Mouse (Mus musculus) bone marrow, adult 2 months (tissue): Measurements from ENCODE around the gene Pard3b. TPM values are rescaled to one million over a fixed set of nuclear protein-coding genes. Genes with fewer than 3 reads are reported as not detected.

Source experiments
- H3K27ac ChIP-seq: fragments of 200-500 bp; 2 replicates; pipeline ENCODE4 v1.5.1; 2012; ENCODE audit warnings: low read depth, mild to moderate bottlenecking, control low read depth, inconsistent platforms, low read length; ENCODE audit not compliant: control insufficient read depth, poor library complexity, insufficient read depth
- H3K4me1 ChIP-seq: fragments of 200-500 bp; 2 replicates; pipeline ENCODE4 v1.6.1; 2011; ENCODE audit warnings: low read length; ENCODE audit not compliant: control insufficient read depth, insufficient read depth
- H3K4me3 ChIP-seq: fragments of 200-500 bp; replicated peaks from 2 replicates; pipeline ENCODE3; 2011; ENCODE audit warnings: mild to moderate bottlenecking, low read depth, low read length, control low read depth; ENCODE audit not compliant: control insufficient read depth
- CTCF ChIP-seq: fragments of 200-500 bp; IDR thresholded peaks from 2 replicates; pipeline ENCODE4 v1.5.1; 2011; ENCODE audit warnings: low read length, control low read depth; ENCODE audit not compliant: control insufficient read depth, insufficient read depth
- POLR2A ChIP-seq: fragments of 200-500 bp; IDR thresholded peaks from 2 replicates; pipeline ENCODE4 v1.6.1; 2011; ENCODE audit warnings: low read depth, mild to moderate bottlenecking, control low read depth, low read length, borderline replicate concordance; ENCODE audit not compliant: control insufficient read depth
- WGBS: fragments of 180-500 bp; shearing (Covaris S2); methylation state at CpG from one replicate; pipeline ENCODE4 v1.1.7; 2018; 5-methylcytosine and 5-hydroxymethylcytosine counted together
- polyA plus RNA-seq: library from polyadenylated mRNA; stranded (reverse); fragments of >200 nt; gene quantifications from 2 replicates; pipeline ENCODE4 v1.2.4, GENCODE M21; 2011; ENCODE audit warnings: low replicate concordance; ENCODE audit not compliant: missing spikeins, insufficient read depth, insufficient read length

Gene Pard3b
- polyA plus RNA-seq, 1 experiment, result 9.7 TPM

DNA sequence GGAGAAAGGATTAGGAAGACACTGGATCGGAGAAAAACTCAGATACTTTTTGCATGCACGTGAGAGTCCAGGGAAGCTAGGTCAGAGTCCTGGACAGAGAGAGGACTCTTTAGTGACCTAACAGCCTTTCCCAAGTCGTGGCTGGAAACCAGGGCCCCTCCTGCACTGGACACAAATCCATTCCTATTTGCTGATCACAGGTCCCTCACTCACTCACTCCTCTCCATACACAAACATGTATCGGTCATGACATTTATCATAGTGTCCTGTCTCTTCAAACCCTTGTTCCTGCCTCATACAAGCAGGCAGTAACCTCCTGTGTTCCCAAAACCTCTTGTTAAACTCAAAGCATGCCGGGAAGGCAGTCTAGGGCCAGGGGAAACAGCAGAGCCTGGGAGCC is 1028.2 kb downstream of the Pard3b start:
- Histone ChIP-seq H3K27ac (no peak overlapping the region), H3K4me3 (no peak overlapping the region), H3K4me1 (no peaks in the 10 kb centered on the region)
- TF ChIP-seq POLR2A (no peak), CTCF (no peak)
- 75% methylated on average over 5 of the region's 5 CpGs for WGBS

GRCm38 (mm10) chr1:62678611-62679344 is 1040.2 kb downstream of the Pard3b start:
- peak overlapping the region; percentile 60 for H3K27ac ChIP-seq
- 7% methylated on average over 4 of the region's 4 CpGs for WGBS
- TF ChIP-seq POLR2A, result no peak
- no peak for TF ChIP-seq CTCF
- H3K4me3 ChIP-seq, result no peak overlapping the region
- H3K4me1 ChIP-seq, result no peaks in the 10 kb centered on the region; the same call in 1 of the 2 replicates

GRCm38 (mm10) chr1:62679466-62679865 is 1040.8 kb downstream of the Pard3b start:
- H3K27ac ChIP-seq, result peak overlapping the region; percentile 60
- no peak for TF ChIP-seq CTCF
- TF ChIP-seq POLR2A, result no peak
- no peak overlapping the region for H3K4me3 ChIP-seq
- no peaks in the 10 kb centered on the region; the same call in 1 of the 2 replicates for H3K4me1 ChIP-seq
- 18% methylated on average over 2 of the region's 2 CpGs for whole genome bisulfite sequencing

DNA sequence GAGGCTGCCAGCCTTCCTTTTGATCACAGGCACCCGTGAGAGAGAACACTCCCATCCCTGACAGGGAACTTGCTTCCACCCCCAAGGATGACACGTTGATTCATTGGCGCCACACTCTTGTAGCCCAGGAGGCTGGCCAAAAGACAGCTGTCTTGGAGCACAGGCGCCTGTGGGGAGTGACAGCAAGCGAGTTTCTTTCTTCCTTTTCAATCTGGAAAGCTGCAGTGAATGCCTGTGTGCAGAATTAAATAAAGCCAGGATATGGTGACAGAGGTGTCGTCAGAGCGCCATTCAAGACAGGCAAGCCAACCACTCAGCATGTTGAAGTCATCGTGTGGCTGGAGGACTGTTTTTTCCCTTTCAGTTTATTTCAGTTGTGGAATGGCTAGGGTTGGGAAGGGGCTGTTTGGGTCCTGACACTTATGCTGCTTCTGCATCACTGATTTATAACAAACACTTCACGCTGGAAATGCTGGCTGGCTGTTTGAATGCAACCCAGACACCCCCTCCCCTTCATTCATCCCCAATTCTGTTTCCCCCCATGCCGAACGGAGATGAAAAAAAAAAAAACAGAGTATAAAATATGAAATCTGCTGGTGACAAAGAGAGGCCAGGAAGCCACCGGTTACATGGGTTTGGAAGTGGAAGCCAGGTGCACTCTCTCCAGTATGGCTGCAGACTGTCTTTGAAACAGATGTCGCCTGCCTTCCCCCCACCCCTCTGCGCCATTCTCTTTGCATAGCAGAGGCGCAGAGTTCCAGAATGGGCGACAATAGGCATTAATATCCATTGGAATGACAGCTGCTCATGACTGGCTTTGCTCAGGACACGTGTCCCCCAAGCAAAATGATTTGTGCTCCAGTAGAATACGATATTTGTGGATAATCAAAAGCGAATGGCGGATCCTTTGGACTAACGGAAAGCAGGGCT is 1044.1 kb downstream of the Pard3b start:
- no peaks in the 10 kb centered on the region; the same call in 1 of the 2 replicates for H3K4me1 ChIP-seq
- H3K27ac ChIP-seq, result no peak overlapping the region
- 78% methylated on average over 21 of the region's 21 CpGs for WGBS
- no peak overlapping the region for H3K4me3 ChIP-seq
- no peak for TF ChIP-seq CTCF
- no peak for TF ChIP-seq POLR2A

DNA sequence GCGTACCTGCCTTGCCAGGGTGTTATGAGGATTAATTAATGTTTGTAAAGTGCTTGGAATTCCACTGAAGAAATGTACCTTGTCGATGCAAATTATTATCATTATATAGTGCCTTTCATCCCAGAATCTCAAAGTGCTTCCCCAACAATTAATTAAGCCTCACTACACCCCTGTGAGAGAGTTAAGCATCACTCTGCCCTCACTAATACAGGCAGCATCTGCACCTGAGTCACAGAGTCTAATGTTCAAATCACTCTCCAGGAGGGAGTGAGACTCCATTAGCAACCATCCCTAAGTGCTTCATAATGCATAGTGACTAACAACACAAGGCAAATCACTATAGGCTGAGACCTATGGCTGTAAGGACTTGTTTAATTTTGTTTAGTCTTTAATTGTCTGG is 1044.9 kb downstream of the Pard3b start:
- H3K4me3 ChIP-seq, result no peak overlapping the region
- WGBS, result 75% methylated on average over 2 of the region's 2 CpGs

GRCm38 (mm10) chr1:62687511-62687910 is 1048.9 kb downstream of the Pard3b start:
- Histone ChIP-seq H3K4me1 (peaks cover 2% of the 10 kb centered on the region), H3K27ac (no peak overlapping the region), H3K4me3 (no peak overlapping the region)
- TF ChIP-seq CTCF (no peak), POLR2A (no peak)
- 75% methylated on average over 8 of the region's 8 CpGs for WGBS

More for the DNA sequence above, 1044.9 kb downstream of the Pard3b start:
- Histone ChIP-seq H3K4me1 (no peaks in the 10 kb centered on the region; the same call in 1 of the 2 replicates), H3K27ac (no peak overlapping the region)
- TF ChIP-seq CTCF (no peak), POLR2A (no peak)

DNA sequence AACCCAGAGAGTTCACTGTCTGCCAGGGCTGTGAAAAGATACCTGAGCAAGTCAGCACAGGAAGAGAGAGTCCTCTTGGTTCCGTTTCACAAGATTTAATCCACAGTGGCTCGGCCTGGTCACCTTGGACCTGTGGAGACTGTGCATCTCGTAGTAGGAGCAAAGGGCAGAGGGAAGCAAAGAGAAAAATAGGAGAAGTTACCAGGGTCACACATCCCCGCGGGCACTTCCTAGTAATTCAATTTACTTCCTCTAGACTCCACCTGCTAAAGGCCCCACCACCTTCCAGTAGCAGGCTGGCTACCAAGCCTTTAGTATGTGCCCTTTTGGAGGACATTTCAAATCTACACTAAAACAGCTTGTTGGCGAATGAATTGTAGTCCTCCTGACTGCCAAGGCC is 1052.6 kb downstream of the Pard3b start:
- Histone ChIP-seq H3K4me3 (no peak overlapping the region), H3K27ac (no peak overlapping the region), H3K4me1 (peaks cover 2% of the 10 kb centered on the region)
- 24% methylated on average over 6 of the region's 6 CpGs for WGBS
- TF ChIP-seq CTCF, result no peak
- no peak for TF ChIP-seq POLR2A
